Mouse (Mus musculus) splenic B cell, adult 2 months (primary cell): Measurements from ENCODE around the gene Scgb1b15.
"Not testable (repeated sequence)": the region's sequence is repeated elsewhere in the genome, so short reads cannot be mapped to it uniquely, and the experiment has no call there.

Experiments used
- DNase-seq: peaks from one replicate; pipeline ENCODE4 v3.0.0-alpha.2; 2011; ENCODE audit warnings: low read depth, low spot score
- H3K27me3 ChIP-seq: 2 replicates; pipeline ENCODE4 v1.6.1; 2012; ENCODE audit warnings: mild to moderate bottlenecking, low read length, moderate library complexity, mixed read lengths; ENCODE audit not compliant: control insufficient read depth, poor library complexity, insufficient read depth, severe bottlenecking
- H3K36me3 ChIP-seq: 2 replicates; pipeline ENCODE4 v1.6.1; 2012; ENCODE audit warnings: mild to moderate bottlenecking, low read length, moderate library complexity, mixed read lengths; ENCODE audit not compliant: control insufficient read depth, poor library complexity, insufficient read depth, severe bottlenecking

Scgb1b15 gene

GRCm38 (mm10) chr7:32836254-32836653 lies at the start of gene Scgb1b15:
TSS of gene Scgb1b15 (plus strand) at chr7:32836554.
- not testable (repeated sequence) for H3K36me3 ChIP-seq, DNase-seq, H3K27me3 ChIP-seq

- H3K27me3 ChIP-seq, DNase-seq: not testable (repeated sequence)
Measured at GRCm38 (mm10) chr7:32829562-32829961, 6.8 kb upstream of the Scgb1b15 start, which contains the start of gene Scgb2b15. TSS of gene Scgb2b15 (minus strand) at chr7:32829662.

More at GRCm38 (mm10) chr7:32829562-32829961, 6.8 kb upstream of the Scgb1b15 start, which contains the start of gene Scgb2b15:
- not testable (repeated sequence) for H3K36me3 ChIP-seq
